Mouse (Mus musculus) stomach, postnatal 0 days (tissue): ENCODE measurements around the gene Zc3h12a.

Experiments
- CTCF ChIP-seq: IDR thresholded peaks from 2 replicates; pipeline ENCODE4 v1.5.1; 2016; ENCODE audit warnings: antibody characterized with exemption, low read depth, mild to moderate bottlenecking, moderate library complexity
- EP300 ChIP-seq: optimal IDR thresholded peaks from 2 replicates; pipeline ENCODE3; 2016; ENCODE audit warnings: antibody characterized with exemption

DNA sequence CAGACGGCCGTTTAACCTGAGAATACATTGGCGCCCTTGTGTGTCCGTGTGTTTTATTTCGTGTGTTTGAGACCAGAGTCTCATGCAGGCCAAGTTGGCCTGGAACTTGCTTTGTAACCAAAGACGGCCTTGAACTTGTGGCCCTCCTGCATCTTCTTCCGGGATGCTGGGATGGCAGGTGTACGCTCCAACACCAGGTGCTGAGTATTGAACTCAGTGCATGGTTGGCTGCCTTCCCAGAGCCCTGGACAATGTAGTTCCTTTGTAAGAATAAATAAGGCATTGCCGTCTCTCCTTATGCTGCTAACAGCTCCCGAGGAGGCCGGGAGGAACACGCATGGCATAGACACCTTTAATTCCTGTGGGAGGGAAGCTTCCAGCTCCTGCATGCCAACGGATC, 10.7 kb downstream of the Zc3h12a start:
- TF ChIP-seq CTCF (no peak), EP300 (no peak)
